Mouse (Mus musculus) urinary bladder, postnatal 4 days (tissue): ENCODE data around the gene Utp14b.

Experiments used
- DNase-seq, 2 experiments: peaks; one replicate each; pipeline ENCODE4 v3.0.0; 2021 to 2022; ENCODE audit warnings: low spot score in 2 of 2

The Utp14b gene

DNA sequence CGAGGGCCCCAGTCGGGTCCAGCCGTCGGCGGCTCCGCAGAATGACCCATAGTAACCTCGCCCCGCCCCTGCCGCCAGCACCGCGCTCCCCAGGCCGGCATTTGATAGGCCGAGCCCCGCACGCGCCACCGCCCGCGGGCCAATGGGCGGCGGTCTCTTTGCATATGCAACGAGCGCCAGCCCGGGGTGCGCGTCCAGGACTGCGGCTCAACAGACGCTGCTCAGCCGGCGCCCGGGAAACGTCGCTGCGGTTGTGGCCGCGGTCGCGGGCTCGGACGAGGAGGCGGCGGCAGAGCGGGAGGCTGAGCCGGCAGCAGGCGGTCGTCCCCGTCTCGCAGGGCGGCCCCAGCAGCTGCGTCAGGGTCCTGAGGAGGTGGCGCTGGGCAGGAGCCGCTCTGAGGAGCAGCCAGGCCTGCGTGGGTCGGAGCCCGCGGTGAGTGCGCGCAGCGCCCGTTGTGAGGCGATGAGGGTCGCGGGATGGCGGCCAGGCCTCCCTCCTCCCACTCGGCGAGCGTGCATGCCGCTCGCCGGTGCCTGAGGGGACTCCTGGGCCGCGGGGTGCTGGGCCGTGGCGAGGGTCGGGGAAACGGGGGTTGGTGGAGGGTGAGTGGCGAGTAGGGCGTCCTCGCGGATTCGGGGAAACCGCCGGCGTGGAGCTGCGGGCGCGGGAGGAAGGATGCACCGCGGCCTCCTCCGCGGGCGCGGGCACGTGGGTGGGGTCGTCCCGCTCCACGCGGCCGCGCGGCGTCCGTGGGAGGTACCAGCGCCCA is at the start of gene Utp14b, which contains the start of gene Acsl3:
TSS of gene Utp14b (plus strand) at position 368 of the 770 bp plus-strand sequence.
TSS of gene Acsl3 (plus strand) at position 155 of the 770 bp plus-strand sequence.
- peak; percentile 96 to 97 for DNase-seq

DNA sequence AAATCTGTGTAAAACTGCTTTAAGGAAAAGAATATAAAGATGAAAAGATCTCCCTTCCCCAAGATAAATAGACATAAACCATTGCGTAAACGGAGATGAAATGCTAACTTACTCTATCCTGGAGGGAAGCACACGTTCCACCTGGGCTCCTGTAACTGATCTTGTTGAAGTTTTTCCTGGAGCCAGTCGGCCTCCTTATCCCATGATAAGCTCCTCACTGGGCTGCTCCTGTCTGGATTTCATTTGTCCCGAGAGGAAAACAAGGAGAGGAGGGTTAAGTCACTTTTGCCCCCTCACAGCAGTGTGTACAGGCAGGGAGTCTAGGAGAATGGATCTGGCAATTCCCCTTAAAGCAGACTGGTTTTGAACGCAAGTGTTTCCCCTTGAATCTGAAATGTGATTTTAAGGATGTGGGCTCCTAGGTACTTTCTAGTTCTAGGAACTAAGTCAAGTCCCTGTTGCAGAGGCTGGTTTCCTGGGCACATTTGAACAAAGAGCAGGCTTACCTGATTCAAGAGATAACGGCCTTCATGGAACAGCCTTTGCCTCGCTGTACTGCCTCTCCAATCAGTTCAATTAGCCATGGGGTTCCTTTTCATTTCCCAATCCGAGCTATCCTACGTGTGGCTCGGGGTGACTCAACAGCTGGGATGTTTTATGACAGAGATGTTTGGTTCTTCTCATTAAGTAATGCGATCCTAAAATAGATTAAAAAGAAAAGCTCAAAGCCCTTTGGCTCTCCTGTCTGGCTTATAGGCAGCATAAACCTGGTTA is 48.5 kb upstream of the Utp14b start:
- DNase-seq, result no peak

DNA sequence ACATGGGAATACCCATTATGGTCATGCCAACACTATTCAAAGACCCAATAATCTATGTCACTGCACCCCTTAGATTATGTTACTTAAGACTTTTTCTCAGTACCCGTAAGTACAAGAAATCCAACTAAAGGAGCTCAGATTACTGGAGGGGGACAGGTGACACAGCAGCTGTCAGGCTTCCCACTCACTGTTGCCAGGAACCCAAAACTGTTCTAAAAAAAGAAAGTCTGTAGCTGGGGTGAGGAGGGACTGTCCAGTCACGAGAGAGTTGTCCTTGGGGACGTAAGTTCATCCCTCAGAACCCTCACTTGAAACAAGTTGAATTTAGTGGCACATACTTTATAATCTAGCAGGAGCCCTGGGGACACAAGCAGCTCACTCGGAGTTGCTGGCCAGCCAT is 46.8 kb upstream of the Utp14b start:
- DNase-seq, result no peak

DNA sequence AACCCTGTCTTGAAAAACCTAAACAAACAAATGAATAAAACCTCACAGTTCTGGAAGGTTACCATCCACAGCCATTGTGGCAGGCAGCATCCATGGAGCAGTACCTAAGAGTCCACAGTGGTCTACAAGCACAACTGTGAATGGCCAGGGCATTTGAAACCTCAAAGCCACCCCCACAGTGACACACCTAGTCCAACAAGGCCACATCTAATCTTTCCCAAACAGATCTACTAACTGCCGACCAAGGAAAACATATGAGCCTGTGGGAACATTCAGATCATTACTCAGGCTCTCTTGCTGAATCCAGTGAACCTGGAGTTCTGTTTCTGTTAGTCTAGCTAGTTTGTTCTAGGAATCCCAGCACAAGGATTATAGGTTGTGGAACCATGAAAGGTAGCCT is 44.9 kb upstream of the Utp14b start:
- no peak for DNase-seq

DNA sequence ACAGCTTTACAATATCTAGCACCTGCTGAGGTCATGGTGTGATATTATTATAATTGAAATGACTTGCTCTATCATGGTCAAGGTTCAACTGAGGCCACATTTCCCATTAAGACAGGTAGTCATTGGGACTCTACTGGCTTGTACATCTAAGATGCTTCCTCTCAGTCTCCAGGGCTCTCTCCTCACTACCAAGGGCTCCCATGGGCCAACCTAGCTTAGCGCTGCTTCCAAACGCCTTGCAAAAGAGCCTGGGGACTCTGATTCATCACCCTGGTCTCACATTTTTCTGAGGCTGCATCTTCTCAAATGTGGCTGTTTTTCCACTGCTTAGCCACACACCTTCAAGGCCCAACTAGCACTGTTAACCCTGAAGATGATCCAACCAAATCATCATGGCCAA is 33.5 kb upstream of the Utp14b start:
- no peak for DNase-seq

DNA sequence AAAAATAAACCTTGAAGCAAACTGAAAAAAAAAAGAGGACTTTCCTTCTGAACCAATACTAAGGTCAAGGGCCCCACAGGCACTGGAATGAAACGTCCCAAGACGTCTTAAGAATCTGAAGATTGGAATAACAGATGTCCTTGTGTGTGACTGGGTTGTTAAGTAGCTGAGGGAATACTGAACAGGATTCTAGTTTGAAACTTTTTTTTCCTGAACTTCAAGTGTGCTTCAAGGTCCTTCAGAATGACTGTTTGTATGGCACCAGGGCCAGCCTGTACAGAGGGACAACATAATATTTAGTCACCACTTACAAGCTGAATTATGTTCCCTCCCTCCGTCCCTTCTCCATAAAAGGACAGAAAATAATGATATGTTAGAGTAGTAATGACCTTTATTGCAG is 23.4 kb upstream of the Utp14b start:
- no peak for DNase-seq

DNA sequence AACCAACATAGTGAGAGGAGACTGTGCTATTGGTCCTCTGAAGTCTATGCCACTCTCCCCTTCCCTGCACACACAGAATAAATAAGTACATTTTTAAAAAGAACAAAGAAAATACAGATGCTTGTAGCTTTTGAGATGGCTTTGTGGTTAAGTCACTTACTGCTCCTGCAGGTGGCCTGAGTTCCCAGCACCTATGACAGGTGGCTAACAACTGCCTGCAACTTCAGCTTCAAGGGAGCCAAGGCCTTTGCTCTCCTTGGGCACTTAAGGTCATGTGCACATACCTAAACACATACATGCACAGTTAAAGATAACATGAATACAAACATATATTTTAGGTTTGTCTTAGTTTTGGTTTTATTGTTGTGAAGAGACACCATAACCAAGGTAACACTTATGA is 17.0 kb upstream of the Utp14b start:
- no peak for DNase-seq

DNA sequence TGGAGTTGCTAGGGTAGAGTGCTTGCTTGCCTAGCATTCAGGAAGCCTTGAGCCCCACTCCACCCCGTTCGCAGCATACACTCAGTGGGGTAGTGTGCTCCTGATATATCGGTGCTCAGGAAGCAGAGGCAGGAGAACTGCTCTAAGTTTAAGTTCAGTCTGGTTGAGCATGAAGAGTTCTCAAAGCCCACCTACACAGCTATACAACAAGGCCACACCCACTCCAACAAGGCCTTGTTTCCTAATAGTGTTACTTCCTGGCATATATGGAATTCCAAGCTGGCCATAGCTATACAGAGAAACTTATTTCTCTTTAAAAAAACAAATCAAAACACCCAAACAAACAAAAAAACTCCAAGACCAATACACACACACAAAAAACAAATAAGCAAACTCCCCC is 16.0 kb upstream of the Utp14b start:
- DNase-seq, result no peak

DNA sequence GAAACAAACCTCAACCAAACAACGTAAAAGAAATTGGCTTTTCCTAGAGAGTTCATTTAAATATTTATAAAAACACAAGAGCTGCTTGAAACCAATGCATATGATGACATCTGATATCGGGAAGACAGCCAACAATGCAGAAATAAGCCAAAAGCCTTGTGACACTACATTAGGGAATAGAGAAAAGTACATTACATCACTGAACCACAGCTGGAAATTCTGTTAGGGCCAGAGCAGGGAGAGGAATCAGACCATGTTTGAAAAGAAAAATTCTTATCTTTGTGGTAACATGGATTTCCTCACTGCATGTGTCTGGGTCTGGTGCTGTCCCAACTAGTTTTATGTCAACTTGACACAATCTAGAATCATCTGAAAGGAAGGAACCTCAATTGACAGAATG is 15.6 kb upstream of the Utp14b start:
- DNase-seq, result no peak

DNA sequence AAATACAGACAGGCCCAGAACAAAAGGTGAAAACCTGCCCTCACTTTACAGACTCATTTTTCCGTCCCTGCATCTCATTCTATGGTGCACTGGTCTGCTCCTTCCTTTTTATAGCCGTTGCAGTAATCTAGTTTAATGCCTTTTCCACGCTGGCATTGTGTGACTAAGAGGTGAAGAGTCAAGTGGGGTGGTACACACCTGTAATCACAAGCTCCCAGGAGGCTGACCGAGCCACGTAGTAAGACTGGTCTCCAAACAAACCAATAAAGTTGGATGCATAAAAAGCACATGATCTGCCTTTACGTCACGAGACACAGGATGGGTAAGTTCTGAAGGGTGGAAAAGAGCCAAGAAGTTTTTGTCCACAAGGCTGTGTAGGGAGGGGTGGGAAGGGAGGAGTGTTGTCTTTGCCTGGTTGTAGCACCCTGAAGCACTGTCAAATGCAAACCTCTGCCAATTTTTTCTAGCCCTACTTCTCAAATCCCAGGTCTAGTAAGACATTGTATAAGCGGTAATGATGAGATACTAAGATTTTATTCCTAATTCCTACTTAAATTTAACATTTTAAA is 10.4 kb upstream of the Utp14b start:
- DNase-seq, result no peak

DNA sequence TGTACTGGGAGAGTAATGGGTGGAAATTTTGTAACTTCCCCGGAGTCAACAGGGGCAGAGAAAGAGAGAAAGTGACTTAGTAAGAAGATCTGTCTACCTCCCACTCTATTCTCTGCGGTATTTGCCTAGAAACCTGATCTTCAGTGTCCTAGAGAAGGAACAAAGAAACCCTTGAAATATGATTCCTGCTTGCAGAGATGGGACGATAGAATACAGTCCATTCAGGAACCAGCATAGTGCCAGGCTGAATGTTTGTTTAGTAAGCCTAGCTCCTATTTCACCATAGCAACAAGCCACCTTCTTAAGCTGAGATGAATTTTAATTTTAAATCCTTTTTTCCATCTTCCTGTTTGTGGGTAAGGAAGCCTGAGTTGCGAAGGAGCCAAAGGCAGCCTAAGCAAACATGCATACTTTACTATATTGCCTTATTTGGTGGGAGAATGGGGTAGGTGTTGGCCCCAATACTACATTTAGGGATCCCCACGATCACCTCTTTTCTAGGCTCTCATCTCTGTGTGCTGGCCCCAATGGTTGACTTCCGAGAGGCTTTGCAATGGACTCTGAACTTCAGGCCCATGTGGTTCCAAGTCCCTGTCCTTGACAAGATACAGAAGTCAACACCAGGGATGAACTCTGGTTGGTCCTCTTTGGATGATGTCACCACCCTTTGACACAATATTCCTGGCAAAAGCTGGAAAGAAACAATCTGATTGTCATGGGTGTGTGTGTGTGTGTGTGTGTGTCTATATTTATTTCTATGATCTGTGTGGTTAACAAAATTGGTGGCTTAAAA is 8.4 kb upstream of the Utp14b start:
- no peak for DNase-seq

DNA sequence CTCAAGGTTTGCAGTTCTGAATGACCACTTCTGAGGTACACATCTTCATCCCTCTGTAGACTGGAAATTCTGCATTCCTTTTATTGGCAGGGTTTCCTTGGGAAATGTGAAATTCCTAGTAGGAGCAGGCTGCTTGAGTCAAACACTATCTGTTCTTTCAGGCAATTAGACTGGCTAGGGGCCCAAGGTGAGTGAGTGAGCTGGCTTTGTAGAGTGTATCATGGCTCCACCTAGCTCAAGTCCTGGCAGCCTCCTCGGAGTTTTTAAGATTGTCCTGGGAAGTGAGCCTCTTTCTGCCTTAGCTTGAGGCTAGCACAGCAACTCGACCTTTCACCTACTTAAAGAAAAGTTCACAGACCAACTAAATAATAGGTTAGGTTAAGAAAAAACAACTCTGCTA is 1.4 kb upstream of the Utp14b start:
- peak in 1 of 2 experiments; percentile 43 for DNase-seq

DNA sequence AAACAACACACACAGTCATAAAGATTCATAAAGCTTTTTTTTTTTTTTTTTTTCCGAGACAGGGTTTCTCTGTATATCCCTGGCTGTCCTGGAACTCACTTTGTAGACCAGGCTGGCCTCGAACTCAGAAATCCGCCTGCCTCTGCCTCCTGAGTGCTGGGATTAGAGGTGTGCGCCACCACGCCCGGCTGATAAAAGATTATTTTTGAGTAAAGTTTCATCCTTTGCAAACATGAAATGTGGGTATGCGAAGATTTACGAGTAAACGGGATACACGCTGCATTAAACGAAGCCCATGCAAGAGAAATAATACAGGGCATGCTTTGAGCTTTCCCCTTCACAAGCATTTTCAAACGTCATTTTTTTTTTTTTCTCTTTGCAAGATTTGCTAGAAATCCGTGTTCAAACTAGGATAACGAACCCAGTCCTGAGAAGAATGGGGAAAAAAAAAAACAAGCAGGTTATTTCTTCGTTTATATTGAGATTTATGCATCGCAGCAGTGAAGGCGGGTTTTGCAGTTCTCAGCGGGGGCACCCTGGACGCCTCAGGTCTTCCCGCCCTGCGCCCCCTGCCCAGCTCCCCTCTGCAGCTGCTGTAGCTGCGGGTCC is 713 bp upstream of the Utp14b start:
- no peak for DNase-seq

DNA sequence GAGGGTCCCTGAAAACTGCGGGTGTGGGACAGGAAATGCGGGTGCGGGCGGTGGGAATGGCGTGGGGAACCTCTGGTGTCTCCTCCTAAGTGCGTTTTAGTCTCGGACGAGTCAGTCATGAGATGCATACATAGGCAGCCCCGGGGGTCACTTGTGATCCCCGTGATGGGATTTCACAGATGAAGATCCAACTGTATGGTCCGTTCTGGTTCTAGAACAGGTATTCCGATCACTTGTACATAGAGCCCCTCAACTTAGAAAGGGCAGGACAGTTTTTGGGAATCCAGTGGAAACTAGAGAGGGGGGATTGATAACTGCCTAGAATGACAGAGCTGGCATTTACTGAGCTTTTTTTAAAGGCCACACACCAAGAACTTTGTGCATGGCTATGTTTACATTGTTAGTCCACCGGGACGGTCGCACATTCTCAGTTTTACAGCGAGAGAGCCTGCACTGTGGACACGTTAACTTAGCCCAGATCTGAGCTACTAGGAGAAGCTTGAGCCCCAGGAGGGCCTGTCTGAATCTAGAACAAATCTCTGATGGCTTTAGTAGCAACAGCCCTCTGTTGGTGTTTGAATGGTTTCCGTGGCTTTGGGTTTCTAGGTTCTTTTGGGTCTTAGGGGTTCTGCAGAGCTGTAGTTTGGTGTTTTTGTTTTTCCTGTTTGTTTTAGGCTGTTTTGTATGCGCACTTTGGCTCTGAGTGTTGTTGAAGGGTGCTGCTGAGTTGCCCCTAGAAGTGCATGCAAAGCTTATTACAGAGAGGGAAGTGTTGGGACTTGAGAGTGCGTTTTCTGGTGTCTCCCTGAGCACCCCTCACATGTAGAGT is 817 bp downstream of the Utp14b start:
- DNase-seq, result no peak

DNA sequence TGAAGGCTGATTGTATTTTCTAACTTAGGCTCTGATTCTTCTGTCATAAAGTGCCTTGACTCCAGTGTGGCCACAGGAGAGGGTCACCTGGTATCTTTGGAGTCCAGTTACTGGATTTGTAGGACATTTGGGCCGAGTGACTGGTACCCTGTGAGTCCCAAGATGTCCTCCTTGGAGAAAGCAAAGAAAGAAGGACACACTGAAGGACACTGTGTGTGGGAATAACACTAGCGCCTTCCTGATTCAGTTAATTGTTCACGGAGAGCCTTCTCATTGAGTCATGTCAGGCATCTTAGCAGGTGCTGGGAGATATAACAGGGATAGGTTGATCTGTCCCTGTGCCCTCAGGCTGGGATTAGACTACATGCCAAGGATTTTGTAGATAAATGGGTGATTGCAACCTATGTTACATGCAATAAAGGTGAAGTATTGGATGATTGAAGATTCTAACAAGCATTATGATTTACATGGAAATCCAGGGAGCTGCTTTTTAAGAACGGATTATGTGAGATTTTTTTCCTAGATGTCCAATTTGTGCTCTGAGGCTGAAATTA is 1.5 kb downstream of the Utp14b start:
- no peak for DNase-seq

DNA sequence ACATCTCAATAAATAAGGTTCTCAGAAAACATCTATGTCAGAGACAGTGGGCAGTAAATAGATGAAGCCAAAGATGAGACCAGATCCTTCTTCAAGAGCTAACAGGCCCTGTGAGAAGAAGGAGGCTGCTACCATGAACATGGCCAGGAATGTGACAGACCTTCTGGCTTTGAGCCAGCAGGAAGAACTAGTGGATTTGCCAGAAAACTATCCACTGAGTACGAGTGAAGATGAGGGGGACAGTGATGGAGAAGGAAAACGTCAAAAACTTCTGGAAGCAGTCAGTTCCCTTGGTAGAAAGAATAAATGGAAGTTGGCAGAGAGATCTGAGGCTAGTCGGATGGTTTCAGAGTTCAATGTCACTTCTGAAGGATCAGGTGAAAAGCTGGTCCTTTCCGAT is 6.5 kb downstream of the Utp14b start:
- no peak for DNase-seq

DNA sequence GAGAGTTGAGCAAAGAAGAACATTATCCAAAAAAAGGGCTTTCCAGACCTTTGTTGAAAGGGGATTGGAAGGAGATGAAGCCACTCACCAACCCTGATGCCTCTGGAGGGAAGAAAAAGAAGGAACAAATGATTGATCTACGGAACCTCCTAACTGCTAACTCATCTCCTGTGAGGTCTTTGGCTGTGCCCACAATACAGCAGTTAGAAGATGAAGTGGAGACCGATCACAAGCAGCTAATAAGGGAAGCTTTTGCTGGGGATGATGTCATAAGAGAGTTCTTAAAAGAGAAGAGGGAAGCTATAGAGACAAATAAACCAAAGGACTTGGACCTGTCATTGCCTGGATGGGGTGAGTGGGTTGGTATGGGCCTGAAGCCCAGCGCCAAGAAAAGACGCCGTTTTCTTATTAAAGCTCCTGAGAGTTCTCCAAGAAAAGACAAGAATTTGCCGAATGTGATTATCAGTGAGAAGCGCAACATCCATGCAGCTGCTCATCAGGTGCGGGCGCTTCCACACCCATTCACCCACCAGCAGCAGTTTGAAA is 8.2 kb downstream of the Utp14b start:
- no peak for DNase-seq

DNA sequence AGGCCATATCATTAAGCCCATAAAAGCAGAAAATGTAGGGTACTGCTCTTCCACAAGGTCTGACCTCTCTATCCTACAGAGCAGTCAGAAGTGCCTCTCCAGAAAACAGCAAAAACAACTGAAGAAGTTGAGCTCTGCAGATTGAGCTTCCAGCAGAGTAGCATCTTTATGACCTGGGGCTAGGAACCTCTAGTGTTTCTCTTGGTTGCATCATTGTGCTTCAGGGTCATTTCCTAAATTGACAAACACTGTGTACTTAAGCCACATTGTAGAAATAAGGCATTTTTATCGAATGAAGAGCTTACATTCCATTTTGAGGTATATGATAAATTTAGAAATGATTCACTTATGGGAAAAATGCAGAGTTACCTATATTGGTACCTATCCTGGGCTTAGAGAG is 8.7 kb downstream of the Utp14b start:
- DNase-seq, result no peak

DNA sequence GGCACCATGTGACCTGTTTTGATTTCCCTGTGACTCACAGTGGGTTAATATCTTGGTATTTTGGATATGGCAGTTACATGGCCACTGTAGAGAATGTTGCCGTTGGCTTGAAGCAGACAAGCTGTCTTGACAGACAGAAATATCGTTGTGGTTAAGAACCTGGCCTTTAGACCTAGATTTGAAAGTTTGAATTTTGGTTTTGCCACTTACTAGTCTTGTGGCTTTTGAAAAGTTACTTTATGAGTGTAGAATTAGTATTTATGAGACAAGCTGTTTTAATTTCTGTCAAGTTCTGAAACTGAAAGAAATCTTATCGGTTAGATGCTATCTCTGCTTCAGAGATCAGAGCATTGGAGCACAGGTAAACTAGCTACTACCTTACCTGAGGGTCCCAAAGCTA is 24.5 kb downstream of the Utp14b start:
- no peak for DNase-seq

DNA sequence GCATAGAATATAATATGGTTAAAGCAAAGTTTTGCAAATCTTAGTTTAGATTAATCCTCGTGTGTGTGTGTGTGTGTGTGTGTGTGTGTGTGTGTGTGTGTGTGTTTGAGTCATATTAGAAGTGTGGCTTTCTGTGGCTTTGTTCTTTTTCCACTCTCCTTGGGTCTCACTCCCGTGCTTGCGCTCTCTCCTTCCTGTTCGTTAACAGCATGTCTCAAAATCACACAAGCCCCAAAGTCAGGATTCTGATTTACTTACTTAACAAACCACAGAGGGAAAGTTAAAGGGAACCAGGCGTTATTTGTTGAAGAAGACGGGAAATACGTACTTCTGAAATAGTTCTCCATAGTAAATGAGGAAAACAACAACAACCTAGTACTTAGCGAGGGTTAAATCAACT is 26.3 kb downstream of the Utp14b start:
- no peak for DNase-seq
